Mouse (Mus musculus): ENCODE results near the gene Mthfd1. TPM values are rescaled to one million over a fixed set of nuclear protein-coding genes. Genes with fewer than 3 reads are reported as not detected.

Mthfd1 gene
- polyA plus RNA-seq, 1 experiment, result not detected

DNA sequence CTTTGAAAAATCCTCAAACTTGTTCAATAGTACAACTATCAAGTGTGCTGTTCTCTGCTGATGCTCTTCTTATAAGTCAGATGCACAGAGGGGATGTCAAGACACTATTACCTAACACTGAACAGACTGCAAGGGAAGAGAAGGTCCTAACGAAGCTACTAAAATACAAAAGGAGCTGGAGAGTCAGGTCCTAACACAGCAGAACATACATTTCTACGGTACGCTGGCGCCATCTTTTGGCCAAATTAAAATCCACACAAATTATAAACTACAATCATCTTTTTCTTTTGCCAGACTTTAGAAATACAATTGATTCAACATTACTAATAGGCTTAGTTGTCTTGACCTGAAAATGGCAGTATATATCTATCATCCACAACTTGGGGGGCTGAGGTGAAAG, 86.0 kb downstream of the Mthfd1 start:
- Histone ChIP-seq H3K4me1 (ENCODE audit: control insufficient read depth, insufficient read depth, low read length) (no peaks in the 10 kb centered on the region), H3K27ac (ENCODE audit: insufficient read depth, low read depth, low read length) (no peak overlapping the region), H3K4me3 (ENCODE audit: insufficient read depth, low read depth, low read length) (no peak overlapping the region)
- TF ChIP-seq CTCF (IDR thresholded peaks at IDR 0.05; ENCODE audit: insufficient read depth, low read depth, low read length), result no peak
- no peak for TF ChIP-seq POLR2A (IDR thresholded peaks at IDR 0.05; ENCODE audit: insufficient read depth, low read depth, low read length)
- 2% methylated on average over 4 of the region's 4 CpGs for WGBS

DNA sequence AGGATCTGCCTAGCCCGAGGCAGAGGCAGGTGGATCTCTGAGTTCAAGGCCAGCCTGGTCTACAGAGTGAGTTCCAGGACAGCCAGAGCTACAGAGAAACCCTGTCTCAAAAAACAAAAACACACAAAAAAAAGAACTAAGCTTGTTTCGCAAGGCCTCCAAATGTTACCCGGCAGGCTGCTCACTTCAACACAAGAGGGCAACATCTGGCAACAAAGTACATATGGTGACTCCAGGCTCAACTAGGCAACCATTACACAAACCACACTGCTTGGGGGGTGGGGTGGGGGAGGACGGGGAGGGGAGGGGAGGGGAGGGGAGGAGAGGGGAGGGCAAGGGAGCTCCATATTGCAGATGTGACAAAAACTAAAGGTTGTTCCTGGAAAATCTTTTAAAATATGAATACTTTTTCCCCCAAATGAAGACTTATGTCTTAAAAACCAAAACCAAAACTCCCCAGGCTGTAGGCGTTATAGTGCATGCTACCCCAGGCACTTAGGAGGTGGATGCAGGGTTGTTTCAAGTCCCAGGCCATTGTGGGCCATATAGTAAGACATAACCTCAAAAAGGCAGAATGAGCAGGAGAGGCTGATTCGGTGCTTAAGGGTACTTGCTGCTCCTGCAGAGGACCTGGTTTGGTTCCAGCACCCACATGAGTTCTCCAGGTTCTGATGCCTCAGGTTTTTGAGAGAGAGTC, 90.8 kb downstream of the Mthfd1 start:
- TF ChIP-seq POLR2A (IDR thresholded peaks at IDR 0.05; ENCODE audit: insufficient read depth, low read depth, low read length) (no peak), CTCF (IDR thresholded peaks at IDR 0.05; ENCODE audit: insufficient read depth, low read depth, low read length) (no peak)
- 70% methylated on average over 6 of the region's 6 CpGs for WGBS
- Histone ChIP-seq H3K4me1 (ENCODE audit: control insufficient read depth, insufficient read depth, low read length) (no peaks in the 10 kb centered on the region), H3K4me3 (ENCODE audit: insufficient read depth, low read depth, low read length) (no peak overlapping the region), H3K27ac (ENCODE audit: insufficient read depth, low read depth, low read length) (no peak overlapping the region)

DNA sequence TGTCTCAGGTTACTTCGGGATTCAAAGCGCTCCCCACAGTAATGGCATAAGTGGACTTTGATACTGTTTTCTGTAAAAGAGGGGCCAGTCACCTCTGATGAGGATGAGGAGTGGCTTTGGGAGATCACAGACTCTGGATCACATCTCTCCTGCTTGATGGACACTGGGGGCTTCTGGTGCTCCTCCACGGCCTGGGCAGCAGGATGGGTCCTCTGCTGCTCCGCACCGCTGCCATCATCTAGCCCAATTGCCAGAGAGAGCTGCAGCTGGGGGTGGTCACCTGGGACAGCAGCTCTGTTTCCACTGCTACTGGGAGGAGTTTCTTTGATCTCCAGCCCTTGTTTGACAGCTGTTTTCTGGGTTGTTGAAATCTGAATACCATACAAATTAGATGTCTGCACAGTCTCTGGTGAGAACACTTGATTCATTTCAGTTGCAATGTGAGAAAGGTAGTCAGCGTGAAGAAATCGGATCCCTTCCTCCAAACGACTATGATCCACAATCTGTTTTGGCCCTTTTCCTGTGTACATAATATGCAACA, 94.7 kb downstream of the Mthfd1 start:
- TF ChIP-seq CTCF (IDR thresholded peaks at IDR 0.05; ENCODE audit: insufficient read depth, low read depth, low read length) (no peak), POLR2A (IDR thresholded peaks at IDR 0.05; ENCODE audit: insufficient read depth, low read depth, low read length) (no peak)
- no peaks in the 10 kb centered on the region for H3K4me1 ChIP-seq (ENCODE audit: control insufficient read depth, insufficient read depth, low read length)
- no peak overlapping the region for H3K27ac ChIP-seq (ENCODE audit: insufficient read depth, low read depth, low read length)
- no peak overlapping the region for H3K4me3 ChIP-seq (ENCODE audit: insufficient read depth, low read depth, low read length)
- WGBS, result 79% methylated on average over 8 of the region's 8 CpGs

- 84% methylated on average over 1 of the region's 1 CpGs for WGBS
- TF ChIP-seq POLR2A (IDR thresholded peaks at IDR 0.05; ENCODE audit: insufficient read depth, low read depth, low read length), result no peak
- Histone ChIP-seq H3K4me1 (ENCODE audit: control insufficient read depth, insufficient read depth, low read length) (no peaks in the 10 kb centered on the region), H3K27ac (ENCODE audit: insufficient read depth, low read depth, low read length) (no peak overlapping the region), H3K4me3 (ENCODE audit: insufficient read depth, low read depth, low read length) (no peak overlapping the region)
Measured at GRCm38 (mm10) chr12:76360868-76361267, 105.8 kb downstream of the Mthfd1 start.

- Histone ChIP-seq H3K4me3 (ENCODE audit: insufficient read depth, low read depth, low read length) (no peak overlapping the region), H3K27ac (ENCODE audit: insufficient read depth, low read depth, low read length) (no peak overlapping the region), H3K4me1 (ENCODE audit: control insufficient read depth, insufficient read depth, low read length) (no peaks in the 10 kb centered on the region)
- no peak for TF ChIP-seq POLR2A (IDR thresholded peaks at IDR 0.05; ENCODE audit: insufficient read depth, low read depth, low read length)
- TF ChIP-seq CTCF (IDR thresholded peaks at IDR 0.05; ENCODE audit: insufficient read depth, low read depth, low read length), result no peak
- 63% methylated on average over 9 of the region's 9 CpGs for WGBS
Measured at GRCm38 (mm10) chr12:76361405-76362302, 106.6 kb downstream of the Mthfd1 start.

DNA sequence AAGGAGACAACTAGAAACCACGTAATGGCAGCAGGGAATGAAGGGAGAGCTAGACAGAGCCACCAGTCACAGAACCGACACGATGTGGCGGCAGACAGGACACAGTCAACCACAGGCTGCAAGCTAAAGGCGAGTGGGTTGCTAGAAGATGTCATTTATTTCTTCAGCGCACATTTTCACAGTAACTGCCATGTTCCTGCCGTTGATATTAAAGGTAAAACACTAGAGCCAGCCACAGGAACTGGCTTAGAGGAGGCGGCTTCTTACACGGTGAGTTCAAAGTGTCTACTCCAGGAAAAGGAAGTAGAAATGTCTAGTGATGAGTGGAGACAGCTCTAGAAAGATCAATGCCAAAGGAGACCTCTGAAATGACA, 107.2 kb downstream of the Mthfd1 start:
- Histone ChIP-seq H3K4me1 (ENCODE audit: control insufficient read depth, insufficient read depth, low read length) (no peaks in the 10 kb centered on the region), H3K27ac (ENCODE audit: insufficient read depth, low read depth, low read length) (no peak overlapping the region), H3K4me3 (ENCODE audit: insufficient read depth, low read depth, low read length) (no peak overlapping the region)
- WGBS, result 85% methylated on average over 9 of the region's 9 CpGs
- TF ChIP-seq CTCF (IDR thresholded peaks at IDR 0.05; ENCODE audit: insufficient read depth, low read depth, low read length), result no peak
- no peak for TF ChIP-seq POLR2A (IDR thresholded peaks at IDR 0.05; ENCODE audit: insufficient read depth, low read depth, low read length)

DNA sequence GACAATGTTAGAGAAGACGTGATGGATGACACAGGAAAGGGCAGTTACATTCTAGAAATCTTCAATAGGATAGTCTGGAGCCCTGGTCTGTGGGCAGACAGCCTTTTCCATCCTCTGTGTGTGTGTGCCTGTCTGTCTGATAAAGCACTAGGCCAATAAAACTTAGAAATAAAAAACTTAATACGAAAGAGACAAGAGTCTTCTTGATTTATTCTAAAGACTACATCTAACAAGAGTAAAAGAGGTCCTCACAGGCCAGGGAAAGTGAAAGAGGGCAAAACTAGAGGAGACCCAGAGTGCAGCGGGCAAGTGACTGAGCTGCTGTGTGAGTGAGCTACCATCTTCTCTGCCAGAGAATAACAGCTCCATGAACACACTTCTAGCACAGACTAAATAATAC, 111.2 kb downstream of the Mthfd1 start:
- H3K27ac ChIP-seq (ENCODE audit: insufficient read depth, low read depth, low read length), result no peak overlapping the region
- WGBS, result 72% methylated on average over 3 of the region's 3 CpGs
- no peak overlapping the region for H3K4me3 ChIP-seq (ENCODE audit: insufficient read depth, low read depth, low read length)
- H3K4me1 ChIP-seq (ENCODE audit: control insufficient read depth, insufficient read depth, low read length), result peaks cover 4% of the 10 kb centered on the region
- TF ChIP-seq POLR2A (IDR thresholded peaks at IDR 0.05; ENCODE audit: insufficient read depth, low read depth, low read length) (no peak), CTCF (IDR thresholded peaks at IDR 0.05; ENCODE audit: insufficient read depth, low read depth, low read length) (no peak)

- Histone ChIP-seq H3K4me1 (ENCODE audit: control insufficient read depth, insufficient read depth, low read length) (peaks cover 6% of the 10 kb centered on the region), H3K4me3 (ENCODE audit: insufficient read depth, low read depth, low read length) (peak overlapping the region; percentile 10; the same call in 1 of the 2 replicates), H3K27ac (ENCODE audit: insufficient read depth, low read depth, low read length) (no peak overlapping the region)
- 36% methylated on average over 14 of the region's 14 CpGs for WGBS
- no peak for TF ChIP-seq CTCF (IDR thresholded peaks at IDR 0.05; ENCODE audit: insufficient read depth, low read depth, low read length)
- no peak for TF ChIP-seq POLR2A (IDR thresholded peaks at IDR 0.05; ENCODE audit: insufficient read depth, low read depth, low read length)
Measured at GRCm38 (mm10) chr12:76367096-76367995, 112.2 kb downstream of the Mthfd1 start.
